Mouse (Mus musculus) ovary, postnatal 10 days (tissue): ENCODE data around the gene Syna.

Experiments
- DNase-seq: peaks from one replicate; pipeline ENCODE4 v3.0.0; 2022; ENCODE audit warnings: low spot score

The Syna gene

GRCm38 (mm10) chr5:134560071-134560449, at the start of gene Syna:
Gene Syna (minus strand): TSS chr5:134560171.
- no peak for DNase-seq

GRCm38 (mm10) chr5:134607121-134607520, 47.1 kb upstream of the Syna start:
- no peak for DNase-seq

GRCm38 (mm10) chr5:134606314-134606713, 46.3 kb upstream of the Syna start:
- no peak for DNase-seq

GRCm38 (mm10) chr5:134604376-134604775, 44.4 kb upstream of the Syna start:
- no peak for DNase-seq

- DNase-seq, result no peak
These were observed 37.7 kb upstream of the Syna start for GRCm38 (mm10) chr5:134597711-134598110.

- DNase-seq, result no peak
These were observed 33.1 kb upstream of the Syna start for GRCm38 (mm10) chr5:134593093-134593492.

GRCm38 (mm10) chr5:134592026-134592581, 32.1 kb upstream of the Syna start:
- DNase-seq, result no peak

GRCm38 (mm10) chr5:134589900-134590299, 29.9 kb upstream of the Syna start:
- no peak for DNase-seq

- DNase-seq, result no peak
These were observed 24.8 kb upstream of the Syna start for GRCm38 (mm10) chr5:134584798-134585197.

- DNase-seq, result no peak
These were observed 23.9 kb upstream of the Syna start for GRCm38 (mm10) chr5:134583884-134584213.

- no peak for DNase-seq
These were observed 23.3 kb upstream of the Syna start for GRCm38 (mm10) chr5:134583006-134583883.

GRCm38 (mm10) chr5:134582221-134582907, 22.4 kb upstream of the Syna start:
- DNase-seq, result peak; percentile 83

GRCm38 (mm10) chr5:134581146-134581545, 21.2 kb upstream of the Syna start, which contains the start of gene Rfc2:
Gene Rfc2 (plus strand): TSS chr5:134581366.
- DNase-seq, result no peak

- no peak for DNase-seq
These were observed 19.2 kb upstream of the Syna start for GRCm38 (mm10) chr5:134579135-134579534.

GRCm38 (mm10) chr5:134577534-134577933, 17.6 kb upstream of the Syna start:
- no peak for DNase-seq

GRCm38 (mm10) chr5:134576517-134577220, 16.7 kb upstream of the Syna start:
- DNase-seq, result no peak

GRCm38 (mm10) chr5:134575833-134576232, 15.9 kb upstream of the Syna start:
- no peak for DNase-seq

- DNase-seq, result no peak
These were observed 12.7 kb upstream of the Syna start for GRCm38 (mm10) chr5:134572508-134573214.

GRCm38 (mm10) chr5:134571730-134572507, 11.9 kb upstream of the Syna start:
- peak; percentile 22 for DNase-seq

- DNase-seq, result no peak
These were observed 9.1 kb upstream of the Syna start for GRCm38 (mm10) chr5:134568964-134569491.

- DNase-seq, result no peak
These were observed 8.1 kb upstream of the Syna start for GRCm38 (mm10) chr5:134568030-134568429.
